ENCODE assay signal across 9 mouse cellular contexts in genomic region chr10:7047288-7047918, GRCm38 (mm10). TPM values are rescaled to one million over a fixed set of nuclear protein-coding genes. Genes with fewer than 3 reads are reported as not detected.
A peak's percentile ranks its signal among the peaks of the same experiment; 100 is the strongest.
DNase-seq lines count a peak whose midpoint lies in the region.
"Had no signal": no experiment of that assay in that cellular context is flagged by ENCODE, and none has a peak within 500 bp of the region (broad histone marks: within the 10 kb centered on the region; RNA-seq: fewer than 3 reads in every experiment).

No protein-coding gene starts in this region.

- no peak overlapping the region for H3K4me3 ChIP-seq in heart, embryonic 10.5 days

- H3K36me3 ChIP-seq in heart, embryonic 10.5 days, result no peaks in the 10 kb centered on the region

- intact Hi-C loops in heart, postnatal 10 days (cut with DNase I), result no loop called here

- no peaks in the 10 kb centered on the region for H3K4me1 ChIP-seq in heart, embryonic 10.5 days

- no peak overlapping the region for H3K27ac ChIP-seq in heart, embryonic 10.5 days

- WGBS in heart, embryonic 10.5 days, result 66% methylated on average over 10 of the region's 10 CpGs

- no peaks in the 10 kb centered on the region for H3K27me3 ChIP-seq in heart, embryonic 10.5 days (ENCODE audit: insufficient read depth, poor library complexity, severe bottlenecking)

- peak; percentile 9 to 23 for DNase-seq in heart, postnatal 10 days
- DNase-seq in heart, embryonic 10.5 days (ENCODE audit: low spot score), result no peak
- DNase-seq in NIH3T3 (ENCODE audit: low read depth), result peak; percentile 43
- peak; percentile 30 for DNase-seq in kidney, adult 11 months
- DNase-seq in lung, postnatal 4 days, result peak; percentile 43 to 51
- DNase-seq in right cerebral cortex, postnatal 36 days (ENCODE audit: low spot score in 2 of 2), result no peak
- no peak for DNase-seq in B cell, adult 2 months
- DNase-seq: adrenal gland, postnatal 25 days; thymus, adult 2 months had no signal

- H3K9me3 ChIP-seq in heart, embryonic 10.5 days, result no peaks in the 10 kb centered on the region

RNA-seq across cellular contexts. Expression of gene Ipcef1, which starts 4.9 kb away (rescaled TPM):
- under 1 TPM; 0.17 to 0.31 TPM for total RNA-seq in heart, postnatal 10 days (2021)
- polyA plus RNA-seq in heart, embryonic 10.5 days (2016; fragmentation: Nextera tagmentation; extraction: Ambion mirVana), result 0.02 and 0.25 TPM in 2 replicates

Comparison
In these comparisons a context has a peak if more than half of its experiments do, and no peak if none do; other contexts are left out.
1. DNase-seq: peak in heart, postnatal 10 days (2 of 2), NIH3T3 (single experiment), kidney, adult 11 months (single experiment) and lung, postnatal 4 days (2 of 2); none in heart, embryonic 10.5 days (single experiment), right cerebral cortex, postnatal 36 days (0 of 2) and B cell, adult 2 months (0 of 2).